Mouse (Mus musculus) CD4-positive, CD25-positive, alpha-beta regulatory T cell, adult 2 months (primary cell): Measurements from ENCODE around the gene Ipcef1.
"Not testable (repeated sequence)": the region's sequence is repeated elsewhere in the genome, so short reads cannot be mapped to it uniquely, and the experiment has no call there.

Experiments
- DNase-seq: peaks from one replicate; pipeline ENCODE4 v3.0.0-alpha.2; 2012; ENCODE audit warnings: low read depth, low spot score

Ipcef1 gene

DNA sequence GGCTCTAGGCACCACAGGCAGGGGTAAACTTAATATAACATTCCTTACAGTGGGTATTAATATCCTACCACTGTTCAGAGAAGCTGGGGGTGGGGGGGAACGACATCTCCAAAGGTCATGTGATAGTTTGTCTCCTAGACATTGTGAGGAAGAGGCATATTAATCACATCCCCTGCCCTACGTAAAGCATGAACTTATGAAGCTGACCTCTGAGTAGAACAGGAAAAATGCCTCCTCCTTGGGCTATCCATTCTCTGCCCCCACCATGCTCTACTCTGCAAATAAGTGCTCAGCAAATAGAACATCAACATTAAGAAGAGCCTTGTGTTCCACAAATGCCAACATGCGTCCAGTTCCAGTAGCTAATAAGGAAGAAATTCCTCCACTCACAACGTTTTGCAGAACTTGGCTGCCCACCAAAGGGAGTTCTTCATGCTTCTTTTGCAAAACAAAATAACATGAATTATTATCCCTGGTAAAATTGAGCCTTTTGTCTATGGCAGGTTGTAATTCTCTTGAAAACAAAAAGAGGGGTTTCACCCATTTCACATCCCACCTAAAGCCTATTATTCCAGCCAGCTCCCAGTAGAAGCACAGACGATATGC, 162.5 kb downstream of the Ipcef1 start:
- DNase-seq = no peak

DNA sequence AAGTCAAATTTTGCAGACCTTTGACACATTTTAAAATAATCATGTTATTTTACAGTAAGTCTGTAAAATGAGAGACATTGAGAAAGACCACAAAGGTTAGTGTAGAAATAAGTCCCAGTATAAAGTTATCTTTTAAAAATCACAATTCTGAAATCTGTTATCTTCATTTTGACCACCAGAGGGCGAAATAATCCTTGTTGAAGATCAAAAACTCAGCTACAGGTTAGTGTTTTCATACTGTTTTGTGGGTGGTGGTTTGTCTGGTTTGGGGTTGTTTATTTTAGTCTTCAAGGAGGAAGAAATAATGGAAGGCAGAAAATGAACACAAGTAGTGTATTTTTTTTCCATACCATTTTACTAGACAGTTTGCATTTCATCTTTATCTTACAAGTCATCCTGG, 166.8 kb downstream of the Ipcef1 start:
- DNase-seq = peak; percentile 75

DNA sequence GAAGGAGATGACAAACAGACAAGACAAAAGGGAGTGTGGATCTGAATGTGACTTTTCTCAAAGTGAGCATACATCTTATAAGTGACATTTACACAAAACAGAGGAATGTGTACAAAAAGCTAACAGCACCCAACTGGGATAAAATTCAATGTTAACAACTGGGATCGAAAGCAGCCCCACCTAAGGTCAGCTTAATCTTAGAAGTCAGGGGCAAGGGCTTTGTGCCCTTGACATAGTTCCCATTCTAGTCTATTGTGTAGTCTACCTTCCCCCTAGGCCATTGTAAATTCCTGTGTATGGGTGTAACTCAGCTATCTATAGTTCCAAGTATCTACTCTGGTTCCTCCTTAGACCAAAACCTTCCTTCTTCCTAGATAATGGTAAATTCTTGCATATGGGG, 170.2 kb downstream of the Ipcef1 start:
- not testable (repeated sequence) for DNase-seq

DNA sequence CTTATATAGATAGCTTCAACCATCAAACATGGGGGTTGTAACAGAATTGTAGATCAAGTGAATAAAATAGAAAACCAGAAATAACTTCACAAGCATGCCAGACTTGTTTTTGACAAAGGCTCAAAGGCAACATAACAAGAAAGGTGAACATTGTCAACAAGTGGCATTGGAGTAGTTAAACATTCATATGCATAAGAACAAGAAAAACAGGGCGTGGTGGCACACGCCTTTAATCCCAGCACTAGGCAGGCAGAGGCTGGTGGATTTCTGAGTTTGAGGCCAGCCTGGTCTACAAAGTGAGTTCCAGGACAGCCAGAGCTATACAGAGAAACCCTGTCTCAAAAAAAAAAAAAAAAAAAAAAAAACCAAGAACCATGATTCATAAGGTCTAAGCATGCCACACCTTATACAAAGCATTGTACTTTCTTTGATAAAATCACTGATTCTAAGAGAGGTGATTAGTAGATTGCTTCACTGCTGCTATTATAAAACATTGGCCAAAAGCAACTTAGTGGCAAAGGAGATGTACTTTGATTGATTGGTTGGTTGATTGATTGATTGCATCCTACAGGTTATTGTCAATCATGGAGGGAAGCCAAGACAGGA, 173.9 kb downstream of the Ipcef1 start:
- no peak for DNase-seq

DNA sequence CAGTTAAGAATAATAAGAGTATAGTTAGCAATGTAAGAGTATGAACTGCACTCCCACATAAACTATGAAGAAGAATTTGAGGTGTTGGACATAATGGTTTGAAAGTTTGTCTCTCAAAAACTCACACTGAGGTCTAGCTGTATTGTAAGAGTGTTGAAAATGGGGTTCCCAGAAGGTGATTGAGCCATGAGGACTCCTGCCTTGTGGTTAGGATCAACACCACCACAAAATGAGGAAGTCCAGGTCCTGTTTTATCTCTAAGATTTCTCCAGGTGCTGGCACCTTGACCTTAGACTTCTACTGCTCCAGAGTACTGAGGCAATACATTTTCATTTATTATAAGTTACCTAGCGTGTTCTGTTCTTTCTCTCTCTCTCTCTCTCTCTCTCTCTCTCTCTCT, 178.4 kb downstream of the Ipcef1 start:
- DNase-seq = no peak

DNA sequence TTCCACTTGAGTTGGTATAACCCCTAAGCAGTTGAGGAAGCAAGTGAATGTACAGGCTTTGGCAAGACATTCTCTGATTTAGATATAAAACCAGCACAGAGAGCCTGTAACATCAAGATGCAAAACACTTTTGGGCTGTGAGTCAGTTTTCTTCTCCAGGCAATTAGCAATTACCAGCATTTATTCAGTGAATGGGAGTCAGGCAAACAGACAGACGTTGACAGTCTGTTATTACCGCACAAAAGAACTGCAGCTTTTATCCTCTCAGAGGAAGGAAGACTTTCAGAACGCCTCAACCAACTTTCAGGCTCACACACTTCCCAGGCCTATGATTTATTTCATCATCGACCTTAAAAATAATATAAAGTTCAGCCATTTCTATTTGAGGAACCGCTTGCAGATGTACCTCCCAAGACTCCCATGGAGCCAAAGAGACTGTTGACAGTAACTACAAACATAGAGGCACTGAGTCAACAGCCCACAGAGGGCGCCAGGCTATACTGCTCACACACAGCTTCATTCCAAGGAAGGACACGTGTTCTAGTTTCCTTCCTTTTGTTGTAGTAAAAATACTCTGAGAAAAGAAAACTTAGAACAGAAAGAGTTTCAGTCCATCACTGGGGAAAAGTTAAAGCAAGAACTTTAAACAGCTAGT, 180.7 kb downstream of the Ipcef1 start:
- no peak for DNase-seq

DNA sequence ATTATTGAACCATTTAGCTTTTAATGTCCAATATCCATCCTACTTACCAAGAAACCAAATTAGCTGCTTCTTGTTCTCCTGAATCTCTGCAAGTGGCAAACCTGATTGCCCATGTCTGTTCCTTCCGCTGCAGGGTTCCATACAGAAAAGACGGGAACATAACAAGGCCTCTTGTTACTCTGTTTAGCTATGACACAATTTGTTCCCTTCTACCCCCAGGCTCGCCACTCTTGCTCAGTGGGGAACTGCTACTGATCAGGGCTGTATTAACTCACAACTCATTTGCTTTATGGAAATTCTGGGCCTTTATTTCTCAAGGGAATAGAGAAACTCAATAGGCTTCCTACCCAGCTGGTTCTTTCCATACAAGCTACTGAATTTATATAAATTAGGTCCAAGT, 196.5 kb downstream of the Ipcef1 start:
- DNase-seq = no peak

DNA sequence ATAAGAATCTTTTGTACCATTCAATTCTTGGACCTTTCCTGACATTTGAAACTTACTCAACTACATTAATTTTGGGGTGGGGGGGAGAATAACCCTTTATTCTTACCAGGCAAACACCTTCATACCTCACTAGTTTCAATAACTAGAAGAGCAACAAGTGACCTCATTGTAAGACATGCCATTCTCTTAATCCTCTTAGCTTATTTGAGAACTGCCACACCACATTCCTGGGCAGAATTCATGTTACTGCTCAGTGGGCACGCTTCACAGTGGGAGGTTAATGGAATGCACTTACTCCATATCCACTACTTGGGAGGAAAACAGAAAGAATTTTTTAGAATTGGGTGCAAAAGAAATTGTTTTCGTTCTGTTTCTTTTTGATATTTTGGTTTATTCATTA, 203.4 kb downstream of the Ipcef1 start:
- DNase-seq = no peak

DNA sequence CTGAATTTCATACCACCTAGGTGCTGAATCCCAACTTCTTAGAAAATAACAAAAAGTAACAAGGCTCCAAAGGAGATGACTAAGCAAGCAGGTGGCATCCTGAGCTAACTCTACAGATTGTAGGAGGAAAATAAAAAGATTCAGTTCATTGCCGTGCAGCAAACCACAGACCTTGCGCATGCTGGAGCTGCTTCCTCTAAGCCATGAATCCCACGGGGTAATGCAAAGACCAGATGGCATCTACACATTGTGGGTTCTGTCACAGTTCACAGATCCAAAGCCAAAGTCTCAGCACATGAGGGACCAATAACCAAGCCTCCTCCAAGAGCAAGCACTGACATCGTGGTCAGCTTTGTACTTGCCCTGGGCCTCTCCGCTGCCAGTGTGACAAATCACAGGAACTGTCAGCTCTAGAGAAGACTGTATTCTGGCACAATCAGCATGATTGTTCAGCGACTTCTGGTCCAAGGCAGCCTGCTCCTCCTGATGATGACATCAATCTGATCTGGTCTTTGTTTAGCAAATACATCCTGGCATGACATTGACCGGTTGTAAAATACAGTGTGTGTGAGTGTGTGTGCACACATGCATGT, 204.0 kb downstream of the Ipcef1 start:
- no peak for DNase-seq

DNA sequence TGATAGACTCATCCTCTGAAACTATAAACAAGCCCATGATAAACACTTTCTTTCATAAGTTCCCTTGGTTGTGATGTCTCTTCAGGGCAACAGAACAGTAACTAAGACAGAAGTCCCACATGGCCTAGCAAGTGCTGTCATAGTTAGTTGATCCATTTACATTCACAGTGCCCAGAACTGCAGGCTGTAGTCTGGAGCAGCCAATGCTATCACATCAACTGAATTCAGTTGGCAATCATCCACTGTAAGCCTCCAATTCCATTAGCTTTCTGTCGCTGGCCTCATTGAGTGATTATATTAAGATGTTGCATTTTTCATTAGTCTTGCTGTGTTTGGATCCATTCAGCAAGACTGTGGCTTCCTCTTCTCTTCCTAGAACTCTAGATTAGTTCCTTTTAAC, 206.0 kb downstream of the Ipcef1 start:
- DNase-seq = no peak

DNA sequence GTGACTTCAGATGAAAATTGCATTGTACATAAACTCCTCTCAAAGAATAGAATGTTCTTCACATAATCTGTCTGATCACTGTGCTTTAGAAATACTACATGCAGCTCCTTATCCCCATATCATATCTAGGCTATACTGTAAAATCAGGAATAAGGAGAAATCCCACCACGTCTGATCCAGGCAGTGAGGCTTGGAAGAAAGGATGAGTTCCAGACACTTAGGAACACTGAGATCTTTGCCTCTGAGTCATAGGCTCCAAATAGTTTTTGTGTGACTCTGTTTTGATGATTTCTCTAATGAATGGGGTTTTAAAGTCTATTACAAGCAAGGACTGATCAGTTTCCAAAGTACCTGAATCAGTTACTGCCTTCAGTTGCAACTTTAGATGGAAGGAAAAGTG, 210.1 kb downstream of the Ipcef1 start:
- no peak for DNase-seq
